Mouse (Mus musculus): ENCODE results near the gene Stub1. TPM values are rescaled to one million over a fixed set of nuclear protein-coding genes. Genes with fewer than 3 reads are reported as not detected.
A peak's percentile ranks its signal among the peaks of the same experiment; 100 is the strongest.

Stub1 gene
- polyA plus RNA-seq, 1 experiment from 2014 or later: 353 TPM

- peaks cover 21% of the 10 kb centered on the region for H3K36me3 ChIP-seq (ENCODE audit: control insufficient read depth, insufficient read depth, low read length)
- peak overlapping the region; percentile 87 for H3K9ac ChIP-seq (ENCODE audit: low read length)
- DNase-seq (ENCODE audit: low spot score): no peak
- peak overlapping the region; percentile 81 for H3K4me3 ChIP-seq (ENCODE audit: low read depth, low read length)
- H3K9me3 ChIP-seq (ENCODE audit: control insufficient read depth, low read length): no peaks in the 10 kb centered on the region
- no peak for ATAC-seq (ENCODE audit: insufficient number of reproducible peaks, low FRiP score, low TSS enrichment, low read depth)
- H3K27me3 ChIP-seq (ENCODE audit: control insufficient read depth, insufficient read depth, low read length): no peaks in the 10 kb centered on the region
- H3K27ac ChIP-seq (replicated peaks; ENCODE audit: low read depth, low read length): no peak overlapping the region
- peaks cover 38% of the 10 kb centered on the region for H3K4me1 ChIP-seq (ENCODE audit: control insufficient read depth, insufficient read depth, low read length)
- WGBS: 66% methylated on average over 21 of the region's 21 CpGs
- peak overlapping the region; percentile 92 for H3K4me2 ChIP-seq (ENCODE audit: low read depth, severe bottlenecking)
Measured at GRCm38 (mm10) chr17:25831451-25832281, 1.5 kb downstream of the Stub1 start.

- ATAC-seq (ENCODE audit: insufficient number of reproducible peaks, low FRiP score, low TSS enrichment, low read depth) (no peak), DNase-seq (ENCODE audit: low spot score) (no peak)
- Histone ChIP-seq H3K36me3 (ENCODE audit: control insufficient read depth, insufficient read depth, low read length) (peaks cover 21% of the 10 kb centered on the region), H3K9me3 (ENCODE audit: control insufficient read depth, low read length) (no peaks in the 10 kb centered on the region), H3K4me3 (ENCODE audit: low read depth, low read length) (0 out of 2 replicates have a peak overlapping the region, but pooled peaks have one; percentile 81), H3K27me3 (ENCODE audit: control insufficient read depth, insufficient read depth, low read length) (no peaks in the 10 kb centered on the region), H3K4me2 (ENCODE audit: low read depth, severe bottlenecking) (peak overlapping the region; percentile 92; the same call in 1 of the 2 replicates), H3K27ac (replicated peaks; ENCODE audit: low read depth, low read length) (no peak overlapping the region), H3K9ac (ENCODE audit: low read length) (no peak overlapping the region), H3K4me1 (ENCODE audit: control insufficient read depth, insufficient read depth, low read length) (peaks cover 34% of the 10 kb centered on the region)
- WGBS: 88% methylated on average over 14 of the region's 14 CpGs
Measured at GRCm38 (mm10) chr17:25830806-25831431, 2.3 kb downstream of the Stub1 start.

GRCm38 (mm10) chr17:25830200-25830753, 2.9 kb downstream of the Stub1 start:
- H3K4me1 ChIP-seq (ENCODE audit: control insufficient read depth, insufficient read depth, low read length): peaks cover 34% of the 10 kb centered on the region
- no peaks in the 10 kb centered on the region for H3K9me3 ChIP-seq (ENCODE audit: control insufficient read depth, low read length)
- no peak for DNase-seq (ENCODE audit: low spot score)
- no peak overlapping the region for H3K9ac ChIP-seq (ENCODE audit: low read length)
- WGBS: 89% methylated on average over 4 of the region's 4 CpGs
- H3K27ac ChIP-seq (replicated peaks; ENCODE audit: low read depth, low read length): no peak overlapping the region
- ATAC-seq (ENCODE audit: insufficient number of reproducible peaks, low FRiP score, low TSS enrichment, low read depth): no peak
- peaks cover 21% of the 10 kb centered on the region for H3K36me3 ChIP-seq (ENCODE audit: control insufficient read depth, insufficient read depth, low read length)
- peak overlapping the region; percentile 85 for H3K4me2 ChIP-seq (ENCODE audit: low read depth, severe bottlenecking)
- peak overlapping the region; percentile 7; the same call in 1 of the 2 replicates for H3K4me3 ChIP-seq (ENCODE audit: low read depth, low read length)
- H3K27me3 ChIP-seq (ENCODE audit: control insufficient read depth, insufficient read depth, low read length): no peaks in the 10 kb centered on the region

GRCm38 (mm10) chr17:25829558-25830017, 3.6 kb downstream of the Stub1 start:
- DNase-seq (ENCODE audit: low spot score) (peak; percentile 42), ATAC-seq (ENCODE audit: insufficient number of reproducible peaks, low FRiP score, low TSS enrichment, low read depth) (no peak)
- Histone ChIP-seq H3K27me3 (ENCODE audit: control insufficient read depth, insufficient read depth, low read length) (no peaks in the 10 kb centered on the region), H3K27ac (replicated peaks; ENCODE audit: low read depth, low read length) (peak overlapping the region; percentile 63), H3K36me3 (ENCODE audit: control insufficient read depth, insufficient read depth, low read length) (peaks cover 17% of the 10 kb centered on the region), H3K9ac (ENCODE audit: low read length) (peak overlapping the region; percentile 71), H3K9me3 (ENCODE audit: control insufficient read depth, low read length) (no peaks in the 10 kb centered on the region), H3K4me1 (ENCODE audit: control insufficient read depth, insufficient read depth, low read length) (peaks cover 37% of the 10 kb centered on the region), H3K4me3 (ENCODE audit: low read depth, low read length) (peak overlapping the region; percentile 48), H3K4me2 (ENCODE audit: low read depth, severe bottlenecking) (peak overlapping the region; percentile 85)
- WGBS: 50% methylated on average over 8 of the region's 8 CpGs

GRCm38 (mm10) chr17:25828712-25829557, 4.3 kb downstream of the Stub1 start, which contains the start of gene Jmjd8:
Gene Jmjd8 (plus strand): TSS chr17:25828867.
- Histone ChIP-seq H3K9ac (ENCODE audit: low read length) (peak within 1 kb of the TSS; percentile 71), H3K27ac (replicated peaks; ENCODE audit: low read depth, low read length) (peak within 1 kb of the TSS; percentile 63), H3K9me3 (ENCODE audit: control insufficient read depth, low read length) (no peaks in the 10 kb centered on the region), H3K4me1 (ENCODE audit: control insufficient read depth, insufficient read depth, low read length) (peaks cover 36% of the 10 kb centered on the region), H3K4me3 (ENCODE audit: low read depth, low read length) (peak within 1 kb of the TSS; percentile 48), H3K4me2 (ENCODE audit: low read depth, severe bottlenecking) (peak within 1 kb of the TSS; percentile 85), H3K27me3 (ENCODE audit: control insufficient read depth, insufficient read depth, low read length) (no peaks in the 10 kb centered on the region), H3K36me3 (ENCODE audit: control insufficient read depth, insufficient read depth, low read length) (peaks cover 17% of the 10 kb centered on the region)
- peak; percentile 86 for DNase-seq (ENCODE audit: low spot score)
- WGBS: 1% methylated on average over 32 of the region's 32 CpGs
- ATAC-seq (ENCODE audit: insufficient number of reproducible peaks, low FRiP score, low TSS enrichment, low read depth): peak; percentile 27; the same call in 1 of the 2 replicates

GRCm38 (mm10) chr17:25828223-25828594, 5.0 kb downstream of the Stub1 start:
- Histone ChIP-seq H3K36me3 (ENCODE audit: control insufficient read depth, insufficient read depth, low read length) (peaks cover 17% of the 10 kb centered on the region), H3K27me3 (ENCODE audit: control insufficient read depth, insufficient read depth, low read length) (no peaks in the 10 kb centered on the region), H3K4me2 (ENCODE audit: low read depth, severe bottlenecking) (peak overlapping the region; percentile 85), H3K4me3 (ENCODE audit: low read depth, low read length) (peak overlapping the region; percentile 48), H3K9me3 (ENCODE audit: control insufficient read depth, low read length) (no peaks in the 10 kb centered on the region), H3K4me1 (ENCODE audit: control insufficient read depth, insufficient read depth, low read length) (peaks cover 34% of the 10 kb centered on the region), H3K27ac (replicated peaks; ENCODE audit: low read depth, low read length) (0 out of 2 replicates have a peak overlapping the region, but pooled peaks have one; percentile 18), H3K9ac (ENCODE audit: low read length) (peak overlapping the region; percentile 71; the same call in 1 of the 2 replicates)
- ATAC-seq (ENCODE audit: insufficient number of reproducible peaks, low FRiP score, low TSS enrichment, low read depth) (no peak), DNase-seq (ENCODE audit: low spot score) (no peak)
- WGBS: 86% methylated on average over 8 of the region's 8 CpGs

- WGBS: 93% methylated on average over 21 of the region's 22 CpGs
- H3K9me3 ChIP-seq (ENCODE audit: control insufficient read depth, low read length): no peaks in the 10 kb centered on the region
- no peak overlapping the region for H3K27ac ChIP-seq (replicated peaks; ENCODE audit: low read depth, low read length)
- DNase-seq (ENCODE audit: low spot score) (no peak), ATAC-seq (ENCODE audit: insufficient number of reproducible peaks, low FRiP score, low TSS enrichment, low read depth) (no peak)
- H3K4me3 ChIP-seq (ENCODE audit: low read depth, low read length): peak overlapping the region; percentile 48; the same call in 1 of the 2 replicates
- H3K4me2 ChIP-seq (ENCODE audit: low read depth, severe bottlenecking): no peak overlapping the region
- H3K27me3 ChIP-seq (ENCODE audit: control insufficient read depth, insufficient read depth, low read length): no peaks in the 10 kb centered on the region
- H3K36me3 ChIP-seq (ENCODE audit: control insufficient read depth, insufficient read depth, low read length): peaks cover 17% of the 10 kb centered on the region
- no peak overlapping the region for H3K9ac ChIP-seq (ENCODE audit: low read length)
- H3K4me1 ChIP-seq (ENCODE audit: control insufficient read depth, insufficient read depth, low read length): peaks cover 34% of the 10 kb centered on the region
Measured at GRCm38 (mm10) chr17:25827546-25828222, 5.5 kb downstream of the Stub1 start.

All from limb, embryonic 11.5 days (tissue).